Mouse (Mus musculus): ENCODE results near the gene Grhl3. TPM values are rescaled to one million over a fixed set of nuclear protein-coding genes. Genes with fewer than 3 reads are reported as not detected.

Gene Grhl3
- total and polyA plus RNA-seq, 3 experiments: 0.10 TPM; not detected in 2

DNA sequence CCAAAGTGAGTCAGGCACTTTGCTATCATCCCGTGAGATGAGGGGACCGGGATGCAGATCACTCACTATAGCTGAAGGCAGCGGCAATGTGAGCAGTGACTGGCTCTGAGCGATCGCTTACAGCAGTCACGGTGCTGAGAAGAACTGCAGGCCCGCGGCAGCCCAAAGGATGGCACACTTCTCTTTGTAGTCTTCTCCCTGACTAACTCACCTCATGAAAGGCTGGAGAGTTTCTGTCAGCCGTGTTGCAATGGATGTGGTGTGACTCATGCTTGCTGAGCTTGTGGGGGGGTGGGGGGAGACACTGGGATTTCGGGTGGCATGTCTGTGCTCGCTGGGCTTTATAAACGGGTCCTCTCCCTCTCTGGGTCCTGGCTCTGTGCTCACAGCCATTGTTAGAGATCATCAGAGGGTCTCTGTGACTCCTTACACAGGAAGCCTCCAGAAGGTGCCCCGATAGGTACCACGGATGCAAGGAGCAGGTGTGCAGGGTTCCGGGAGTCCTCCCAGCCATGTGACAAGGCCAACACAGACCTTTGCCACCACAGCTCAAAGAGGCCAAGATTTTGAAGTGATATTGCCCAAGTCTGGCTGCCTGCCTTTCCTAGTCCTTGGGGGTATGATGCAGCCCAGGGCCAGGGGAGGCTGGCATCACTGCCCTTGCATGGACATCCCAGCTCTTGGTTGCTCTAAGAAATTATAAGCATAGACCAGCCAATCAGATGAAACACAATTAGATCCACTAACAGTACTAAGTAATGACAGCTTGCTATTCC is 2.1 kb upstream of the Grhl3 start:
- DNase-seq: peak; percentile 45

DNA sequence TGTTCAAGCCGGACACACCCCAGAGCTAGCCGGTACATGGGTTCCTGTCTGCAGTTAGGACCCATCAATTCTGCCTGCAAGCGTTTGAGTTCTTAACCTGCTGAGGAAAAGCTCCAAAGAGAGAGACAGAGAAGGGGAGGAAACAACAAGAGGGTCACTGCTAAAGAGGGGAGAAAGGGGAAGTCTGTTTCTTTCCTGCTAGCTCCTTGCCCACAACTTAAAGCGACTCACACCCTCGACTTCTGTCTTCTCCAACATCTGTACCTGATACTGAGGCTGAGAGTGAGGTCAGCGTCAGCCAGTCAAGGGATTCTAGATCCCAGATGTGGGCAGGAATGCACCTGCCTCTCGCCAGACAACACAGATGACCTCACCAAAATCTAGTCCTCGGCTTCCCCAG is 1.2 kb downstream of the Grhl3 start:
- DNase-seq: no peak

DNA sequence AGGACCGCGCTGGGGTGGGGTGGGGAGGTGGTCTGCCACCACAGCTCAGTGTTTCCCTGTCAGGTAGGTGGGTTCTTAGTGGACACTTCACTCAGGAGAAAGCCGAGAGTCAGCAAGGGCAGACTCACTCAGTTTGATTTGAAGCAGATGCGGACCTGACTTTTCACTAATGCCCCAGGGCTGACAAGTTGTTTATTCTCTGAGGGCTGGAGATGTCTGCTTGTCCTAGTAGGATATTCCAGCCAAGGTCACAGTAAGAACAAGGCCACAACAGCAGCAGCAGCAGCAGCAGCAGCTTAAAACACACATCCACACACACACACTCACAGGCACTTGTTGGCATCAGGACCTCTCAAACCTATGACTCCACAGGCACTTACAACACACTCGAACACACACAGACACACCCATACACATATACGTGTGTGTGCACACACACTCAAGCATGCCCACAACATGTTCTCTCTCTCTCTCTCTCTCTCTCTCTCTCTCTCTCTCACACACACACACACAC is 2.3 kb downstream of the Grhl3 start:
- peak; percentile 43 for DNase-seq

DNA sequence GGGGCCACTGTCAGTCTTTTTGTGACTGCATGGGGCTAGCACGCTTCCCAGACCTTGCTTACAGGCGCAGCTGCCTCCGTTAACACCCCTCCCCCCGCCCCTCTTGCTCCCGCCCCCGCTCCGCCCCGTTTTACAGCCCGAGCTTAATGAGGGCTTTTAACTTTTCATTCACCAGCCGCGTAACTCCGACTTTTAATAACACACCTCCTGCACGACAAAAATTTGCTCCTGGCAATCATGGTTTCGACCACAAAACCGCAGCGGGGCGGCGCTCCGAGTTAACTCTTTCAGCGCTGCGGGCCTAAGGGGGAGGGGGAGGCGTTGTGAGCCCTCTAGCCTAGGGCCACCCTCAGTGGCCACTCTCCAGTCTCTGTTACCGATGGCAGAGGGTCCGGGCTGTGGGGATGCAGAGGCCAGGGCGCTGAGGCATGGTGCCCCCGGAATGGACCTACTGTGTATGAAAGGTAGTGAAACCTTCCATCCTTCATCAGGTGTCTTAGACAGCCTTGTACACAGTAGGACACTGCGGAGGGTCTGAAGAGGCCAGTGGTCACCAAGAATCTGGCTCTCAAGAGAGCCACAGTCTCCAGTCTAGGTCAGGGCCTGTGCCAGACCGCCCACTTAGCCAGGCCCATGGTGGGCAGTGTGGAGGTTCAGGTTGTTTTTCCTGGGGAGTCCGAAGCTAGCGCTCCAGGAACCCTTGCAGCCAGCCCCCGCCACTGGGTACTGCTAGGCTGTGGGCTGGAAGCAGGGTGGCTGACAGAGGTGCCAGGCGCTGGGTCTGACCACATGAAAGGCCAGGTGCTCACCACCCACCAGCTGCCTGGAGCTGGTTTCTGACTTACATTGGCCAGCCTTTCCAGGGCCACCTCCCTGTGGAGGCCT is 3.0 kb downstream of the Grhl3 start:
- peak; percentile 38 for DNase-seq

DNA sequence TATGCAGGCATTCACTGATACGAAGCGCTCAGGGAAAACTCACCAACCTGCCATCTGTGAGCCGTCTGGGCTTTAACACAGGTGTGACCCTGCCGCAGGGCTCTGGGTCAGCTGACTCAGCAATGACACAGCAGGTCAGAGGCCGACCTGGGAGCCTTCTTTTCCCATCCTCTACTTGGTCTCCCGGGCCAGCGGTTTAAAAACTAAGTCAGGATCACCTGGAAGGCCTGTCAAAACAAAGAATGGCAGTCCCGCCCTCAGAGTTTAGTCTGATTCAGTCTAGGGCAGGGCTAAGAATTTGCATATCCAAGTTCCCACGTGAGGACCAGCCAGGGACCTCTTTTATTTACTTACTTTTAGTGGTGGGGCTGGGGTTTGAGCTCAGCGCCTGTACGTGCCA is 4.2 kb downstream of the Grhl3 start:
- no peak for DNase-seq

DNA sequence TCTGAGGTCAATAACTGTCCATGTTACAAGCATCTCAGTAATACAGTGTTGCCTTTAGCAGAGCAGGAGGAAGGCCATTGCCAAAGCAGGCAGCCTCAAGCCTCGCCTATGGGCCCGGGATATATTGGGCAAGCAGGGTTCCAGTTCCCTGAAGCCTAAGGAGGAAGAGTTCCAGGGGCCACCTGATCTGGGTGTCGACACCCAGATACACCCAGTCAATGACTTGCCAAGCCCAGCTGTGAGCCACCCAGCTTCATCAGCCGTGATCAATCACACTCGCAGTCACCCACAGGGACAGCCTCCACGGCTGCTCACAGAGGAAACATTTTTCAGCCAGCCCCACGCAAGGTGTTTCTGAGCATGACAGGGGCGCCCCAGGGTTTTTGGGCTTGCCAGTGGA is 5.9 kb downstream of the Grhl3 start:
- no peak for DNase-seq

DNA sequence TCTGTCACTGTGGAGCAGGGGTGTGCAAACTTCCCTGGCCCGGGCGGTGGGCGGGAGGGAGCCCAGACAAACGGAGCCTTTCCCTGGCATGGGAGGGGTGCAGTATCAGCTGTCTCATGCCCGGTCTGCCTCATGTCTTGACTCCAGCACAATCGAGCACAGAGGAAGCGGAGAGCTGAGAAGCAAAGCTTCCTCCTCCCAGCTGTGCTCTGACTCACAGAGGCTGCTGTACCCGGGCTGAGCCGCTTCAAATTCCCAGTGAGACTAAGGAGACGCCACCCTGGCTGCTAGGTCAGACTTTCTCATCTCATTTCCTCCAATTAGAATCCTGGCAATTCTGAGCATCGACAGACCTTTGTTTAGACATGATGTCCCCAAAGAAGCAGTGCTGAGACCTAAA is 6.4 kb downstream of the Grhl3 start:
- DNase-seq: no peak

DNA sequence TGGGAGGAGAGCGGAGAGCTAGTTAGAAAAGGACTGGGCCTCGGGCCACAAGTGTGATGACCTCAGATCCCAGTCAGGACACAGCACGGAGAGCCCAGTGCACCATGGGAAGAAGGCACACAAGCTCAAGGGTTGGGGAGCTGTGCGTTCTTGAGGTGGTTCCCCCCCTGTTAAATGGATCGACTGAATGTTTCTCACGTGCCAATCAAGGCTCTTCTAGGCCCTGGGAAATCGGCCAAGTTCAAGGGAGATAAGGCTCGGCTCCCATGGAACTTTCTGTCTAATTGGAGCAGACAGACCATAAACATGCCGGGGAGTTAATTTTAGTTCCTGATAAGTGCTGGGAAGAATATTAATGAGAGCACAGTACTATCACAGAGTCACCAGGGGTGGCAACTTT is 8.0 kb downstream of the Grhl3 start:
- peak; percentile 38 for DNase-seq

DNA sequence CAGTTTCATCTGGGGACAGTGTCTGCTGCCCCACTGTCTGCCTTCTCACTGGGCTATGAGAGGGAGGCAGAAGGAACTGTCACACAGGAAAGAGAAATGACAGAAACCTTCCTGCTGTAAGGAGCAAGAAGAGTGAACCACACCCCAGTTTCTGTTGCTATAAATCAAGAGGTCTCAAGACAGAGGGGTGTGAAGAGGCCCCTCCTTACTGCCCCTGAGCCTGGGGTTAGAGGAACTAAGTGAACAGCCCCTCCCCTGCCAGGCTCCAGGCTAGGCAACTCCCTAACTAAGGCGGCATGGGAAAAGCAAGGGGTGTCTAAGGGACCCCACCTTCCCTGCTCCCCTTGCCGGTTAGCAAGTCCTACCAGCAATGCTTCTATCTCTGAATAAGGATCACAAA is 9.6 kb downstream of the Grhl3 start:
- DNase-seq: no peak

DNA sequence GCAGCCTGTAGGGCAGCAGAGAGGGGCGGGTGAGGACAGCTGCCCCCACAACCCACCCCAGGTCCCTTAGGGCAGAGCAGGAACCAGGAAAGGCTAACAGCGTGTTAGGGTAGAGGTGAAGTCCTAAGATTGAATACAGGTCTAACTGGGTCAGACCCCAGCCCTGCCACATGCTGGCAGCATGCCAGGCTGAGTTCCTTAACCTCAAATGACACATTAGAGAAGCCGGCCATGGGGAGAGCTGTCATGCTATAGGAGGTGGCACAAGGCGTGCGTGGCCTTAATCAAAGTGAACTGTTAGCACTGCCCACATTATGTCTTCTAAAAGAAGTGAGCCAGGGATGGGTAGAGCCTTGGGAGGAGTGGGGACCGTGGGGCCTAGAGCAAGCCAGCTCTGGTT is 24.1 kb downstream of the Grhl3 start:
- DNase-seq: no peak

DNA sequence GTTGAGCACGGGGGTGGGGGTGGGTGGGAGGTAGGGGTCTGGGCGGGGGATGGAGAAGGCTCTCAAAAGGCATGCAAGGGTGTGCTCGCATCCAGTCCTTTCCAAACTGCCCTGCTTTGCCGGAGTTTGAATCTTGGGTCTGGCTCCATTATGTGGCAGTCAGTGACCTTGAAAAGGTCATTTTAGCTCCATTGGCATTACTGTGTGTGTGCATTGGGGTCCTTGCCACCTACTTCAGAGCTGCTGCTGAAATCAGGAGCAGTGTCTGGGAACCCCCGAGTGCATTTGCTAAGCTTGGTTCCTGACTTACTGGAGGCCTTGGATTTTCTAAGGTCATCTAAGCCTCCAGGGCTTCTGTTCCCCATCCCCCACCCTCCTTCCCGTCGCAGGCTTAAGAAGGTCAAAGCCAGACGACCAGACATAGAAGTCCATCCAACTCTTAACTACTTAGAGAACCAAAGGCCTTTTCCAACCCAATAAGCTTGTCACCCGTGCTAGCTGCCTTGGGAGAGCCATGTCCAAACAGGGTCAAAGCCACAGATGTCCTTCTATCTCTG is 24.8 kb downstream of the Grhl3 start:
- DNase-seq: no peak

DNA sequence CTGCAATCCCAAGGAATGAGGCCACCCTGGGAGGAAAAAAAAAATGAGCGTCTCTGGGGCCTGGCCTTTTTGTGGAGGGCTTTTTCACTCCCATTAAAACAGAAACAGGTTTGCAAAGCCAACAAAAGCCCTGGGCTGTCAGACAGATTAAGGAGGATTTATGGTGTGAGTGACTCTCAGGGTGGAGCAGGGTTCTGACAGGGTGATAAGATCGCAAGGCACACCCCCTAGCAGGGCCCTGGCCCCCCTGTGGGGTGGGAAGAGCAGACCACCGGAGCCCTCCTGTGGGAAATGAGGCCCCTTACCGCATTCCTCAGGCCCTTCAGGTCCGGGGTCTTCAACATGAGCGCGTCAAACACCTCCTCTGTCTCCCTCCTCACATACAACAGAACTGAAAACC is 25.3 kb downstream of the Grhl3 start:
- no peak for DNase-seq

DNA sequence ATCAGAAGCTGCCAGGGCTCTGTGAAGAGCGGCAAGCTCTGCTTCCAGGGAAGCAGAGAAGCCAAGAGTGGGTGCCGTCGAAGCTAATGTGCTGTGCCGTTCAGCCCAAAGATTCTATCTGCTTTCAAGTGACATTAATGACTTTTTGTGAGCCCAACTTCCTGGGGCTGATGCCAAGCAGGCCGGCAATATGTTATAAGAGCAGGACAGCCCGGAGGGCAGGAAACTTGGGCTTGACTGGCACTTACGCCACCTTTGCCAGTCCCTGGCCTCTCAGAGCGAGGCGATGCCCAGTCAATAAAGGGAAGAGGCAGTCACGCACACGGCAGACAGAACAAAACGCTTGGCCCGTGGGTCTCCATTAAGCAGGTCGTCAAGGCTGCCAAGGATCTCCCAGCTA is 25.9 kb downstream of the Grhl3 start:
- peak; percentile 32 for DNase-seq

DNA sequence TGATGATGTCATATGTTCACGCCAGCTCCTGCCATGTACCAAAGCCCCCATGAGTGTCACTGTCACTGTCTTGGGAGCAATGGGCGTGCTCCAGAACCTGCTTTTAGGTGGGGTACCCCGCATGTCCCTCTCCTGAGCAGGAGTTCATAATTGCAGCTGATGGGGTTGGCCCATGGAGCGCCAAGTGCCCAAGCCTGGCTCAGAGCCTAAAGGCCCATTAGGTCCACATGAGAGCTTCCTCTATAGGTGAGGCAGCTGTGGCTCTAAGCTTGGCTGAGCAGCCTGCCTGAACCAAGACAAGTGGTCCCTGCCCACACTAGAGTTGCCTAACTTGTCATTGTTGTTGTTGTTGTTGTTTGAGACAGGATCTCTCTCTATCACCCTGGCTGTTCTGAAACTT is 26.6 kb downstream of the Grhl3 start:
- no peak for DNase-seq

DNA sequence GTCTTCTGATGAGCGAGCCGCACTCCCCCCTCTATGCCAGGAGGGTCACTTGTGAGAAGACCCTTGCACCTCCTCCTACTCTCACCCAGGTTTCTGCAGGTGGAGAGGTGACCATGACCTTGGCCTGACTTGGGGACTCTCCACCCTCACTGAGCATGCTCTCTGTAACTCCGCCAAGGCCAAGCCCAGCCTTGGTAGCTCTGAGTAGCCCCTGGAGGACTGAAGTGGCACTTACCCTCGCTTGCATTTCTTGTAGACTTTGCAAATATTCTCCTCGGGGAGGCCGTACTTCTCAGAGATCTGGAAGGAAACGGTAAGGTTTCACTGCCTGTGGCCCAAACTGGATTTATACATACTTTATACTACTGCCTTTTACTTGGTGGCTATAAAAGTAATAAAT is 27.4 kb downstream of the Grhl3 start:
- no peak for DNase-seq

DNA sequence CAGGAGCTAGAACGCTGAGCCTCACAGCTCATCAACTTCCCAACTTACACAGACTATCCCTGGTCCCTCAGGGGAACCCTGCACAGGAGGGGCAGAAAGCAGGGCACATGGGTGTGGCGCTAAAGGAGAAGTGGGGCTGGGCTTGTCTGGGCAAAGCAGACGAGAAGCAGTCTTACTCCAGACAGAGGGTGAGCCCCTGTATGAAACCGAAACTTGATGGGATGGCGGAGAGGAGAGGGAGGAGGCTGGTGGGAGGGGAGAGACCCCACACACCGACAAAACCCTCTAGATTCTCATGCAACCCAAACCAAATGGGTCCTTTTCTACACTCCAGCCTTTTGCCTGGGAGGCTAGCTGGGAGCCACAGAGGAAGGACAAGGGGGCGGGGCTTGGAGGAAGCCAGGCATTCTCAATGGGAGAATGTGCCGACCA is 28.3 kb downstream of the Grhl3 start:
- no peak for DNase-seq

DNA sequence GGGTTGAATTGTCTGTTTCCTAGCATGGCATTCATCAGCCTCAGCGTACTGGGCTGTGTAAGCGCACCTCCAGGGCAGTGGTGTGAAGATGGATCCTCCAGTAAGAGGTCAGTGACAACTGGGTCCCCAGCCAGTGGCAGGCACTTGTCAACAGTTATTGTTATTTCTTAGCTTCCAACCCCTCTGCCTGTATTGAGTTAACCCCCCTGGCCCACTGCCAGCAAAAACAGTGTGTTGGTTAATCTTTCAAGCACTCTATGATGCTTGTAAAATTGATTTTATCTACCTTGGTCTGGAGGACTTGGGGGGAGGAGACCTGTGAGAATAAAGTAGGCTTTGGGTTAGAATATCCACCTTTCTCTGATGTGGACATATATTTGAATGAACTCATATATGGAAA is 29.1 kb downstream of the Grhl3 start:
- DNase-seq: no peak

DNA sequence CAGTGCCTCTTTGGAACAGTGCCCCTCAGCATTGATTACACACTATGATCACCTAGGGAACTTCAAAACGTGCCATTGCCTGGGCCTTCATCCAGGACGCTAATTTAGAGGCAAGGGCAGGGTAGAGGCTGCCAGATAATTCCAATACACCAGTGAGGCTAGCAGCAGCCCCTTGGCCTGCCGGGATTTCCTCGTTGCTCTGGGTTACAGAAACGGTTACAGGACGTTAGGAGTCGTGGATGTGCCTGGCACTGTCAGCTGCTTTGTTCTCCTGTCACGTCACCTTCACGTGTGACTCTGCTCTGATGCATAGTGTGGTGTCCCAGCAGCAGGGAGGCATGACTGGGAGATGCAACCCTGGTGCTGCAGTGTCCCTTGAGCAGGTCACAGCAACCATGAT is 33.4 kb downstream of the Grhl3 start:
- no peak for DNase-seq

DNA sequence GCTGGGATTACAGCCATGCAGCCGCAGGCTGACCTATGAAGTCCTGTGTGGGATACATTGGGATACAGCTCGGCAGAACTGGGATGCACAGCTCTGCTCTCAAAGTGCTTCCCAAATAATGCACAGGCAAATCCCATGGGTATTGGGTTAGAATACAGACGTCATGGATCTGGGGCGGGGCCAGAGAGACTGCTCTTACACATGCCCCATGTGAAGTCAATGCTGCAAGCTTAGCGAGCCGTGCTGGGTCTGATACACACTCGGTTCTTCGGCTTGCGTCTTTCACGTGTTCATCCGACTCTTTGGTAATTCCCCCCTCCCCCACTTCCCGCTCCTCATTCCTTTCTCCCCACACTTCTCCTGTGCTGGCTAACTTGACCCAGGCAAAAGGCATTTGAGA is 34.4 kb downstream of the Grhl3 start:
- DNase-seq: no peak

DNA sequence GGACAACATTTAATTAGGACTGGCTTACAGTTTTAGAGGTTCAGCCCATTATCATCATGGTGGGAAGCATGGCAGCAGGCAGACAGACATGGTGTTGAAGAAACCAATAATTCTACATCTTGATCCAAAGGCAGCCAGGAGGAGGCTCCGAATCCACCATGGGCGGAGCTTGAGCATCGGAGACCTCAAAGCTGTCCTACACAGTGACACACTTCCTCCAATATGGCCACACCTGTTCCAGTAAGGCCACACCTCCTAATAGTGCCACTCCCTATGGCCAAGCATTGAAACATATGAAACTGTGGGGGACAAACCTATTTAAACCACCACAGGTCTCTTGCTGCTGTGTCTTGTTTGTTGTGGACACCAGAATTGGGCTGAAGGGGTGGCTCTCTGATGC is 38.4 kb downstream of the Grhl3 start:
- no peak for DNase-seq

DNA sequence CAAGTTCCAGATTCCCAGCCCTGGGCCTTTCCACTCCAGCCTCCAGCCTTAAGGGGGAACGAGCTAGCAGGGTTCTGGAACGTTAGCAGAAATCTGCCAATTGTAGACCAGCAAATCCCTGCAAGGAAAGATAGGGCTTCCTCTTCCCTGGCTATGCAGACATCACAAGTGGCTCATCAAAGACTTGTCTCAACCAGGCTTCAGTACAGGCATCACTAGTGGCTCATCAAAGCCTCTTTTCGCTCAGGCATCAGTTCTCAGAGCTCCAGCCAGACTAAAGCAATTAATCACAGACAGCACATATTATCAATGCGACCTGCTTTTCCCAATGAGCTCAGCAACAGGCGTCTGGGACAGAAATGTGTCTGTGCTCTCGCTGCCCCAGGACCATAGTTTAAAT is 40.4 kb downstream of the Grhl3 start:
- no peak for DNase-seq

DNA sequence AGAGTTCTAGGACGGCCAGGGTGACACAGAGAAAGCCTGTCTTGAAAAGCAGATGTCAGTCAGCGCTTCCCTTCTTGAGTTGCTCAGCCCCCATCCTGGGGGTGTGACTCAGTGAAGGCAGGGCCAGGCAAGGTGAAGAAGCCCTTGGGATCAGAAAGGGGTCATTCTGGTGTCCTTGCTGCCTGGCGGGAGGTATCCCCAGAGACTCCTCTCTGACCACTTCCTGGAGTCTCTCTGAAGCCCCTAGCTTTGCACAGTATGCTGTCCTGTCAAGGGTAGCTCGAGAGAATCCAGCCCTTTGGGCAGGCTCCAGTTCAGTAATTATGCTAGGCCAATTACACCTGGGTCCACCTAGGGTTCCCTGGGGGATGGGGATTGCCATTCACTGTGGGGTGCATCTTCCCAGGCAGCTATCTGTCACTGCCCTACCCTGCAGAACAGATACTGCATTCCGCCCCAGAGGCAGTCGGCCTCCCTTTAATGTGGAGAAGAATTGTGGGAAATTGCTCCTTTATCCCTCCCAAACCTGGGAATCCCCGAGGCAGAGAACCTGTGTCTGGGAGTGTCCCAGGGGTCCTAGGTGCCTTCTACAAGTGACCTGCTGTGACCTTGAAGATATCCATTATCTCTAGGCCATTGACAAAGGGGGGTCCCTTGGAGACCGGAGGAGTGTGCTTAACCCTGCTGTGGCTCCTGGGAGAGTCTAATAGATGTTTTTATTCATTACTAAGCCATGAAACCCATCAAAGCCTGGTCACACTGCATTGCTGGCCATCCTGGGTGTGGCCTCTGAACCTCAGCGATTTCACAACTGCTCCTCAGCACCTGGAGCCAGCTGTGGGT is 41.4 kb downstream of the Grhl3 start:
- no peak for DNase-seq
